Mouse (Mus musculus) hindbrain, embryonic 16.5 days (tissue): Measurements from ENCODE around the gene Stam2. TPM values are rescaled to one million over a fixed set of nuclear protein-coding genes. Genes with fewer than 3 reads are reported as not detected.

Experiments used
- ATAC-seq: fragments of 200-750 bp; cut with Nextera tagmentation; 2 replicates; pipeline ENCODE4 v1.8.0; 2017; ENCODE audit warnings: moderate TSS enrichment, moderate library complexity
- H3K27ac ChIP-seq: fragments of 300-500 bp; sonication (generic); 2 replicates; pipeline ENCODE4 v1.5.1; 2014; ENCODE audit warnings: low read depth, mild to moderate bottlenecking, control low read depth, low read length, moderate library complexity
- H3K27me3 ChIP-seq: fragments of 300-500 bp; sonication (generic); replicated peaks from 2 replicates; pipeline ENCODE4 v1.6.1; 2014; ENCODE audit warnings: low read length; ENCODE audit not compliant: control insufficient read depth, insufficient read depth
- H3K36me3 ChIP-seq: fragments of 300-500 bp; sonication (generic); 2 replicates; pipeline ENCODE4 v1.6.1; 2014; ENCODE audit warnings: mild to moderate bottlenecking, low read length, moderate library complexity, mixed read lengths; ENCODE audit not compliant: control insufficient read depth, insufficient read depth
- H3K4me1 ChIP-seq: fragments of 300-500 bp; sonication (generic); 2 replicates; pipeline ENCODE4 v1.6.1; 2014; ENCODE audit warnings: low read depth, low read length; ENCODE audit not compliant: control insufficient read depth, insufficient read depth
- H3K4me2 ChIP-seq: fragments of 300-500 bp; sonication (generic); 2 replicates; pipeline ENCODE4 v1.6.1; 2014; ENCODE audit warnings: mild to moderate bottlenecking, low read length, control low read depth, moderate library complexity
- H3K4me3 ChIP-seq: fragments of 300-500 bp; sonication (generic); 2 replicates; pipeline ENCODE4 v1.5.1; 2014; ENCODE audit warnings: mild to moderate bottlenecking, low read length, control low read depth, moderate library complexity
- H3K9ac ChIP-seq: fragments of 300-500 bp; sonication (generic); 2 replicates; pipeline ENCODE4 v1.6.1; 2014; ENCODE audit warnings: low read depth, mild to moderate bottlenecking, control low read depth, low read length, moderate library complexity
- H3K9me3 ChIP-seq: fragments of 300-500 bp; sonication (generic); 2 replicates; pipeline ENCODE4 v1.6.1; 2014; ENCODE audit warnings: mild to moderate bottlenecking, low read length, moderate library complexity; ENCODE audit not compliant: control insufficient read depth
- WGBS: fragments of 180-500 bp; shearing (Covaris S2); extraction: QIAGEN DNeasy Blood & Tissue Kit; methylation state at CpG from one replicate; pipeline ENCODE4 v1.1.7; 2014; 5-methylcytosine and 5-hydroxymethylcytosine counted together
- polyA plus RNA-seq: library from polyadenylated mRNA; unstranded; fragments of >200 nt; fragmentation: Nextera tagmentation; extraction: Ambion mirVana; gene quantifications from 2 replicates; pipeline ENCODE4 v1.2.1, GENCODE M21; 2015

Stam2 gene
- polyA plus RNA-seq, 1 experiment from 2014 or later = 35.8 TPM

GRCm38 (mm10) chr2:52675278-52675987, 66.6 kb downstream of the Stam2 start:
- peak; percentile 57 for ATAC-seq
- H3K4me2 ChIP-seq = peak overlapping the region; percentile 98
- no peaks in the 10 kb centered on the region for H3K9me3 ChIP-seq
- peak overlapping the region; percentile 84 for H3K9ac ChIP-seq
- peak overlapping the region; percentile 78 for H3K4me3 ChIP-seq
- no peaks in the 10 kb centered on the region for H3K36me3 ChIP-seq
- 2% methylated on average over 41 of the region's 42 CpGs for whole genome bisulfite sequencing
- H3K27ac ChIP-seq = peak overlapping the region; percentile 29; the same call in 1 of the 2 replicates
- H3K4me1 ChIP-seq = peaks cover 10% of the 10 kb centered on the region
- H3K27me3 ChIP-seq = no peaks in the 10 kb centered on the region; the same call in 1 of the 2 replicates

GRCm38 (mm10) chr2:52674886-52675277, 67.2 kb downstream of the Stam2 start:
- Histone ChIP-seq H3K27ac (no peak overlapping the region), H3K4me2 (peak overlapping the region; percentile 98), H3K4me1 (peaks cover 10% of the 10 kb centered on the region), H3K4me3 (peak overlapping the region; percentile 78), H3K9ac (no peak overlapping the region), H3K36me3 (no peaks in the 10 kb centered on the region), H3K9me3 (no peaks in the 10 kb centered on the region), H3K27me3 (no peaks in the 10 kb centered on the region; the same call in 1 of the 2 replicates)
- ATAC-seq = no peak
- 1% methylated on average over 19 of the region's 19 CpGs for WGBS

- Histone ChIP-seq H3K4me3 (no peak overlapping the region), H3K4me2 (no peak overlapping the region), H3K4me1 (peaks cover 10% of the 10 kb centered on the region), H3K36me3 (no peaks in the 10 kb centered on the region), H3K9ac (no peak overlapping the region), H3K9me3 (no peaks in the 10 kb centered on the region), H3K27me3 (no peaks in the 10 kb centered on the region; the same call in 1 of the 2 replicates), H3K27ac (no peak overlapping the region)
- WGBS = 82% methylated on average over 1 of the region's 1 CpGs
- ATAC-seq = no peak
Measured at GRCm38 (mm10) chr2:52673172-52673571, 68.9 kb downstream of the Stam2 start.

DNA sequence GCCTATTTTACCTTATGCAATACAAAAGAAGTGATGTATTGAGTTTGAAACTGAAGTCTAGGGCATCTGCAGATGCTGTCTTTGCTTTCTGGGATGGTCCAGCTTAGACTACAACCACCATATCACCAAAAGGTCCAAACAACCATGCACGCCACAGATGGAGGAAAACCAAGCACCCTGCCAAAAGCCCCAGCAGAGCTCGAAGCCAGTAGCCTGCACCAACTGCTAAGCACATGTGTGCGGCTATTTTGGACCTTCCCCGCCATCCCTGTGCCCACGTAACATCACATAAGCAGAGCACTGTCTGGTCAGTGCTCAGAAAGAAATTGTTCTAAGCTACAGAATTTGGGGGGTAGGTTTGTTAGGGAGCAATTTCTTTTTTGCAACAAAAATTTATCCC, 71.3 kb downstream of the Stam2 start:
- Histone ChIP-seq H3K4me2 (no peak overlapping the region), H3K9me3 (no peaks in the 10 kb centered on the region), H3K36me3 (no peaks in the 10 kb centered on the region), H3K9ac (no peak overlapping the region), H3K27ac (no peak overlapping the region), H3K4me1 (peaks cover 7% of the 10 kb centered on the region), H3K4me3 (no peak overlapping the region), H3K27me3 (no peaks in the 10 kb centered on the region; the same call in 1 of the 2 replicates)
- 85% methylated on average over 5 of the region's 5 CpGs for WGBS
- no peak for ATAC-seq

- Histone ChIP-seq H3K9ac (no peak overlapping the region), H3K4me1 (no peaks in the 10 kb centered on the region), H3K4me2 (no peak overlapping the region), H3K9me3 (no peaks in the 10 kb centered on the region), H3K36me3 (no peaks in the 10 kb centered on the region), H3K27me3 (no peaks in the 10 kb centered on the region; the same call in 1 of the 2 replicates), H3K4me3 (no peak overlapping the region), H3K27ac (no peak overlapping the region)
- WGBS = 89% methylated on average over 6 of the region's 6 CpGs
- ATAC-seq = no peak
Measured at GRCm38 (mm10) chr2:52668480-52668879, 73.6 kb downstream of the Stam2 start.

DNA sequence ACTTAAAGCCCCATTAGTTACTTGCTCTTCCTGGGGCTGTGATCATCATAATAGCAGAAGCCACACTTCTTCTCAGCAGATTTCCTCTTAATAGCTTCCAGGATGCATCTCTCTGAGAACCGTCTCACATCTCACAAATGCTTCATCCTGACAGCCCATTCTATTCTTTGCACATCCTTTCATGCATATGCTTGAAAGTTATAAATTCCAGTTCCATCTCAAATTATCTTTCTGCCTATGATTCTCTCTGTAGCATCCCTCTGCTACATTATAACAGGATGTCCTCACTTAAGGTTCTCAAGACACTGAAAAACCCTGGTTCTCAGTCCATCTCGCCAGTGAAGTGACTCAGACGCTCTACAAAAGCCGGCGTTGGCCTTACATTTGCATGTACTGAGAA, 85.4 kb downstream of the Stam2 start:
- H3K27me3 ChIP-seq = no peaks in the 10 kb centered on the region
- H3K4me1 ChIP-seq = no peaks in the 10 kb centered on the region
- ATAC-seq = no peak

GRCm38 (mm10) chr2:52654541-52654940, 87.5 kb downstream of the Stam2 start:
- Histone ChIP-seq H3K9me3 (no peaks in the 10 kb centered on the region), H3K9ac (no peak overlapping the region), H3K36me3 (no peaks in the 10 kb centered on the region), H3K4me2 (no peak overlapping the region), H3K27me3 (no peaks in the 10 kb centered on the region), H3K4me3 (no peak overlapping the region), H3K27ac (no peak overlapping the region), H3K4me1 (no peaks in the 10 kb centered on the region)
- no peak for ATAC-seq
- 77% methylated on average over 4 of the region's 4 CpGs for WGBS

More for the DNA sequence above, 85.4 kb downstream of the Stam2 start:
- Histone ChIP-seq H3K36me3 (no peaks in the 10 kb centered on the region), H3K27ac (no peak overlapping the region), H3K9me3 (no peaks in the 10 kb centered on the region), H3K4me3 (no peak overlapping the region), H3K4me2 (no peak overlapping the region), H3K9ac (no peak overlapping the region)
- 87% methylated on average over 5 of the region's 5 CpGs for WGBS

DNA sequence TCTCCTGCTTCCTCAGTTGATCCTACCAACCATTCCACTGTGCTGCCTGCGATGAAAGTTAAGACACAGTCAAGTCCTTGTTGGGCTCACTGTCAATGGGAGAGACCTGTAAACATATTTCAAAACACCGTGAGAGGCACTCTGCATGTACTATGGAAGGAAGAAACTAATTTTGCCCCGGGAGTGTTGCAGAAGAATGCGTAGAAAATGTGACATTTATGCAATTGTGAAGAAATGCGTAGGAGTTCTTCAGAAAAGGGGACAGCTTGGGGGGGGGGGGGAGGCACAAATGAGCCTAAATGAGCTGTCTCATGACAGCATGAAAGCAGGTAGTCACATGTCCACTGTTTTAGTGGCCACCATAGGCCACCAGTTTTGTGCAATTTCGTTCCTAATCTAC, 90.5 kb downstream of the Stam2 start:
- H3K27ac ChIP-seq = no peak overlapping the region
- no peak overlapping the region for H3K4me3 ChIP-seq
- no peak overlapping the region for H3K4me2 ChIP-seq
- ATAC-seq = no peak
- no peak overlapping the region for H3K9ac ChIP-seq
- no peaks in the 10 kb centered on the region for H3K27me3 ChIP-seq
- H3K9me3 ChIP-seq = no peaks in the 10 kb centered on the region
- H3K36me3 ChIP-seq = no peaks in the 10 kb centered on the region
- WGBS = 80% methylated on average over 6 of the region's 6 CpGs
- H3K4me1 ChIP-seq = no peaks in the 10 kb centered on the region

DNA sequence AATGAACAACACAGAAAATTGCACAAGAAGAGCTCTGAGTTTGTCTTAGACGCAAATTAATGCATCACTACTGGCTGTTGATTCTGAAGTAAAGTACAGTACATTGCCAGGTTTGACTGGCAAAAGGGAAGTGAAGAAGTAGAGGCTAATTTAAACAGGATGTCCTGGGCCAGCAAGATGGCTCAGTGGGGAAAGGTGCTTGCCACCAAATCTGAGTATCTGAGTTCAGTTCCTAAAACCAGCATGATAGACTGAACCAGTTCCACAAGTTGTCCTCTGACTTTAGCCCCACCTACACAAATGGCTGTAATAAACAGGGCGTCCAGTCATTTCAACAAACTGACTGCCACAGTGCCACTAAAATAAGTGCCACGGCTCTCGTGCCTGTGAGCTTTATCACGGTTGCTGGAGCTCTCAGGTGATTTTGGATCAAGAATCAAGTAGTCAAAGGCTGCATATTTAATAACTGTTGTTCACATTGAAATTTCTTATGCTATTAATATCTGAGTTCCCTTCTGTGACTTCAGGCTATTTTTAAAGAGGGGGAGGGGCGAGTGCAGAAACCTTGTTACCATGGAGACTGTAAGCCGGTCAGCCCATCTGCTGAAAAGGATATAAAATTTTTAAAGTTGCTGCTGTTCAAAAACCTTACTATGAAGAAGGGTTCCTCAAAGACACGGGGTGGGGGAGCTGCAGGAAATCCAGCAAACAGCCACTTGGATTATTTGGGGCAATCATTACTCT, 94.7 kb downstream of the Stam2 start:
- ATAC-seq = peak; percentile 64; the same call in 1 of the 2 replicates
- no peak overlapping the region for H3K4me2 ChIP-seq

More for the DNA sequence above, 94.7 kb downstream of the Stam2 start:
- Histone ChIP-seq H3K27me3 (no peaks in the 10 kb centered on the region), H3K9me3 (no peaks in the 10 kb centered on the region), H3K4me1 (no peaks in the 10 kb centered on the region), H3K27ac (0 out of 2 replicates have a peak overlapping the region, but pooled peaks have one; percentile 32), H3K9ac (no peak overlapping the region), H3K4me3 (no peak overlapping the region), H3K36me3 (no peaks in the 10 kb centered on the region)
- 63% methylated on average over 8 of the region's 8 CpGs for WGBS
